Mouse (Mus musculus): ENCODE data around the gene Gm49486.

Gene Gm49486

GRCm38 (mm10) chr15:79299563-79300155 is 70.5 kb downstream of the Gm49486 start:
- Histone ChIP-seq H3K27me3 (ENCODE audit: insufficient read depth, low read length) (no peaks in the 10 kb centered on the region), H3K4me3 (replicated peaks; ENCODE audit: low read length) (no peak overlapping the region), H3K4me1 (replicated peaks; ENCODE audit: low read depth, low read length) (peaks cover 3% of the 10 kb centered on the region; the same call in 1 of the 2 replicates), H3K36me3 (ENCODE audit: insufficient read depth, low read length) (peaks cover 93% of the 10 kb centered on the region), H3K9me3 (ENCODE audit: low read length) (no peaks in the 10 kb centered on the region)
- TF ChIP-seq CTCF (conservative IDR thresholded peaks at IDR 0.05; ENCODE audit: low read length) = no peak

- no peak overlapping the region for H3K4me3 ChIP-seq (replicated peaks; ENCODE audit: low read length)
- no peaks in the 10 kb centered on the region for H3K9me3 ChIP-seq (ENCODE audit: low read length)
- peaks cover 98% of the 10 kb centered on the region for H3K36me3 ChIP-seq (ENCODE audit: insufficient read depth, low read length)
- H3K4me1 ChIP-seq (replicated peaks; ENCODE audit: low read depth, low read length) = peaks cover 31% of the 10 kb centered on the region
- TF ChIP-seq NANOG (IDR thresholded peaks at IDR 0.05; ENCODE audit: borderline replicate concordance, low read length) (no peak), POU5F1 (IDR thresholded peaks at IDR 0.05; ENCODE audit: borderline replicate concordance, low read length) (no peak), CTCF (conservative IDR thresholded peaks at IDR 0.05; ENCODE audit: low read length) (no peak)
- H3K27me3 ChIP-seq (ENCODE audit: insufficient read depth, low read length) = no peaks in the 10 kb centered on the region
These were observed 74.5 kb downstream of the Gm49486 start for GRCm38 (mm10) chr15:79303725-79304124.

GRCm38 (mm10) chr15:79304832-79305231 is 75.6 kb downstream of the Gm49486 start:
- H3K9me3 ChIP-seq (ENCODE audit: low read length) = no peaks in the 10 kb centered on the region
- H3K4me1 ChIP-seq (replicated peaks; ENCODE audit: low read depth, low read length) = peaks cover 32% of the 10 kb centered on the region
- H3K36me3 ChIP-seq (ENCODE audit: insufficient read depth, low read length) = peaks cover 89% of the 10 kb centered on the region
- H3K4me3 ChIP-seq (replicated peaks; ENCODE audit: low read length) = no peak overlapping the region
- no peaks in the 10 kb centered on the region for H3K27me3 ChIP-seq (ENCODE audit: insufficient read depth, low read length)
- no peak for TF ChIP-seq CTCF (conservative IDR thresholded peaks at IDR 0.05; ENCODE audit: low read length)
- no peak for TF ChIP-seq POU5F1 (IDR thresholded peaks at IDR 0.05; ENCODE audit: borderline replicate concordance, low read length)
- TF ChIP-seq NANOG (IDR thresholded peaks at IDR 0.05; ENCODE audit: borderline replicate concordance, low read length) = no peak

- H3K4me1 ChIP-seq (replicated peaks; ENCODE audit: low read depth, low read length) = peaks cover 32% of the 10 kb centered on the region
- no peak for TF ChIP-seq CTCF (conservative IDR thresholded peaks at IDR 0.05; ENCODE audit: low read length)
- no peak for TF ChIP-seq NANOG (IDR thresholded peaks at IDR 0.05; ENCODE audit: borderline replicate concordance, low read length)
- no peak for TF ChIP-seq POU5F1 (IDR thresholded peaks at IDR 0.05; ENCODE audit: borderline replicate concordance, low read length)
- peaks cover 85% of the 10 kb centered on the region for H3K36me3 ChIP-seq (ENCODE audit: insufficient read depth, low read length)
- H3K4me3 ChIP-seq (replicated peaks; ENCODE audit: low read length) = peak overlapping the region; percentile 71
- no peaks in the 10 kb centered on the region for H3K9me3 ChIP-seq (ENCODE audit: low read length)
- H3K27me3 ChIP-seq (ENCODE audit: insufficient read depth, low read length) = no peaks in the 10 kb centered on the region
These were observed 76.9 kb downstream of the Gm49486 start for GRCm38 (mm10) chr15:79306043-79306637.

Data from E14TG2a.4 (cell line).